Mouse (Mus musculus) urinary bladder, adult 2 months (tissue): Measurements from ENCODE around the gene Vcpkmt. TPM values are rescaled to one million over a fixed set of nuclear protein-coding genes. Genes with fewer than 3 reads are reported as not detected.

Source experiments
- DNase-seq: peaks from one replicate; pipeline ENCODE4 v3.0.0; 2022; ENCODE audit warnings: low spot score
- polyA plus RNA-seq: library from polyadenylated mRNA; depleted of rRNA; stranded (reverse); fragments of >200 nt; gene quantifications from 2 replicates; pipeline ENCODE4 v1.2.3, GENCODE M21; 2012; rRNA removed

The Vcpkmt gene
- polyA plus RNA-seq, 1 experiment, result 9.8 TPM

GRCm38 (mm10) chr12:69538362-69538950, 44.4 kb downstream of the Vcpkmt start:
- no peak for DNase-seq

DNA sequence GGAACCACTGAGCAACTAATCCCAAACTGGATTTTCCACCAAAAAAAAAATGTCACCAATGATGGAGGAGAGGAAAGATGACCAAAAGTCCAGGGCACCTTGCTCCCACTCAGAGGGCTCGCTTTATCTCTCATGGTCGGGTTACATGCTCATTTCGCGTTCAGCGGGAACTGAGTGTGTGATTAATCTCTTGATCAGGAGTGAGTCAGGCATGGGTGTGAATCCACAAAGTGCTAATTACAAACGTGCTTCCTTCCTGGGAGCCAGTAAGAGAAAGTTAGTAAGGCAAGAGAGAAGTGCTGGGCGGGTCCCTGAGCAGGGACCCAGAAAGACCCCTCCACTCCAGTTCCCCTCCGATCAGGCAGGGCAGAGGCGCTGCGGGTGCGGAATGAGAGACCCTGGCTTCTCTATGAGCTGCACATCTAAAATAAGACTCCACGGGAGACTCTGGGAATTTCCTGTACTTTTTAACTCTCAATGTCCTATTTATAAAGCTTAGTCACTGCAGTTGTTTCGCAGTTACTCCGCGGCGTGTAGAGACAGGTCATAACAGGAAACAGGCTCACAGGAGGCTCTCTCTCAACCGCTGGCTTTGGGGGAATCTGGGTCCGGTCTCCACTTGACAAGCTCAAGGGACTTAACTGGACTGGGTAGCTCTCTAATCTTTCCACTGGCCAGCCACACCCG, 45.0 kb downstream of the Vcpkmt start:
- DNase-seq, result peak; percentile 48

DNA sequence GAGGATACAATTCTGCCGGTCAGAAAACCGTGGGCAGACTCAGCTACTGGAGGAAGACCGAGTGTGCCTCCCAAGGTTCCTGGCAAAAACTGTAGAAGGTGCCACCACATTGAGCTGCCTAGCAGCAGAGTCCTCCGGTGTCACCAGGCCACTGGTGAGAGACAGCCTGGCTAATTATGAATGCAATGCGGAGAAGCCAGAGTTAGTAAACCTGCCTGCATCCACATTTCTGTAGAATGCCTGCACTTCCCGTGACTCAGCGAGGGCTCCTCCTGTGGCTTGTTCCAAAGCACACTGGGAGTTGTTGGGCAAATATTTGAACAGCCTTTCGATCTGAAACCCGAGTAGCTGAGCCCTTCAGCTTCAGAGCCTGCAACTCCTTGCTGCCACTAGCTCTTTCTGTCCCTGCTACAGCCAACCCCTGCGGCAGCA, 45.6 kb downstream of the Vcpkmt start:
- peak; percentile 42 for DNase-seq

DNA sequence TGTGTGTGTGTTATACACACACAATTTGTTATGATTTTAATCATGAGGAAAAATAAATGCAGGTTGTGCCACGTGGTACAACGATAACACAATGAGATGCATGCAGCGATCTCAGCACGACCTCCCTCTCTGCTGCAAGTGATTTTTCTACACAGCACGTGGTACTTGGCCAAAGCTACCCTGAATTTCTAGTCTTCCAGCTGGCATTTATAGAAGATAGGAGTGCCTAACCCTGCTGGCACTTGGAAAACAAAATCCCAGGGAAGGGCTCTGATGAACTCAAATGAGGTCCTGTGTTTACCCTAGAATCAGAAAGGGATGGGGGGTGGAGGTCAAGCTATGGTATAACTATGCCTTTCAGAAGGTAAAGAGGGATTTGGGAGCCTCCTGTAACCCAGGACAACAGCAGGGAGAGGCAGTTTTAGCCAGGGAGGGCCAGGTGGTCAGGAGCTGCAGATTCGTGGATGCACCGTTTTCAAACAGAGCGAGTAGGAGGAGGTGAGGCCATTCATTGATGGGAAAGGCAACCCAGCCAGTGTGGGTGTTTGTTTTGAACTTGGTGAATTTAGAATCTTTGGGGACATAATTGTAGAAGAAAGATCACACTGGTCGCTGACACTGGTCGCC, 46.1 kb downstream of the Vcpkmt start:
- DNase-seq, result no peak

DNA sequence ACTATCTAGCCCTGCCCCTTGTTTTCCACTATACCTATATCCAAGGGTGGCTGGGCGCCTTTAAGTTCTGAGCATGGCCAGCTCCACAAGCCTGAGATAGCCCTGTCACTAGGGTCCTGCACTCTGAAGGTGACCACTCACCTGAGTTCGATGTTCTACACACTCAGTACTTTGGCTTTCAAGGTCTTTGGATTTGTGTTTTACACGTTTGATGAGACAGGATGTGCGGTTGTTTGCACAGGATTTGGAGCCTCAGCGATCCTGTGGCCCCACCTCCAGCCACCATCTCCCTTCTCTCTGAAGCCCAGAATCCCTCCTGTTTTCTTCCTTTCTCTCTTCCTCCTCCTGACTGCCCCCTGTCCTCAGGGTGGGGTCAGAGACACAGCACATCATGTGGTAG, 49.6 kb downstream of the Vcpkmt start:
- DNase-seq, result no peak

DNA sequence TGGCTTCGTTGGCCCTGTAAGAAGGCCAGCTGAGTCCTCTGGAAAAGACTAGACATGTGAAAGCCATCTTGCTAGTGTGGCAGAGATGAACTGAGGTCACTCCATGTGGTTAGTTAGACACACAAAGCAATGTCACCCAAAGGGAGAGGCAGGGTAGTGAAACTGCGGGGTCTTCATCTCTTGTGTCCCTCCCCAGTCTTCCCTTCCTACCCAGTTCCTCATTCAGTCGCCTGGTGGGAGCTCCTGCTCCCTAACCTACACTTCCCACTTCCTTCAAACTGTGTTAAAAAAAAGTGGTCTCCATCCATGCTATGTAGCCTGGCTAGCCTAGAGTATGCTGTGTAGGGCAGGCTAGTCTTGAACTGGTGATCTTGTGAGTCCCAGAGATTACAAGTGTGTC, 50.3 kb downstream of the Vcpkmt start:
- no peak for DNase-seq

- no peak for DNase-seq
These were observed 50.7 kb downstream of the Vcpkmt start for GRCm38 (mm10) chr12:69532091-69532490.

GRCm38 (mm10) chr12:69529694-69530403, 53.0 kb downstream of the Vcpkmt start:
- no peak for DNase-seq

GRCm38 (mm10) chr12:69528275-69529032, 54.4 kb downstream of the Vcpkmt start:
- DNase-seq, result no peak

Other genes starting within 250 kb of the Vcpkmt start
- 28.8 and 32.1 TPM in 2 replicates for gene Nemf, start 225.9 kb downstream of the Vcpkmt start, polyA plus RNA-seq
- 73.3 and 73.5 TPM in 2 replicates for gene Arf6, start 210.9 kb downstream of the Vcpkmt start, polyA plus RNA-seq
- gene Gm9887, start 210.6 kb downstream of the Vcpkmt start, polyA plus RNA-seq, result 0.69 TPM in 2 replicates
- gene Sos2, start 98.8 kb upstream of the Vcpkmt start, polyA plus RNA-seq, result 27.8 and 30.3 TPM in 2 replicates
- gene L2hgdh, start 141.8 kb upstream of the Vcpkmt start, polyA plus RNA-seq, result 9.6 and 11.9 TPM in 2 replicates
- gene Atp5s, start 141.9 kb upstream of the Vcpkmt start, polyA plus RNA-seq, result 20.0 and 30.4 TPM in 2 replicates
- 5.4 and 11.1 TPM in 2 replicates for gene Cdkl1, start 208.2 kb upstream of the Vcpkmt start, polyA plus RNA-seq